Mouse (Mus musculus) mesoderm, embryonic 11.5 days (tissue): ENCODE data around the gene Irf7.

Experiments used
- DNase-seq: peaks from one replicate; pipeline ENCODE4 v3.0.0-alpha.2; 2012; ENCODE audit warnings: low read depth, low spot score

The Irf7 gene

DNA sequence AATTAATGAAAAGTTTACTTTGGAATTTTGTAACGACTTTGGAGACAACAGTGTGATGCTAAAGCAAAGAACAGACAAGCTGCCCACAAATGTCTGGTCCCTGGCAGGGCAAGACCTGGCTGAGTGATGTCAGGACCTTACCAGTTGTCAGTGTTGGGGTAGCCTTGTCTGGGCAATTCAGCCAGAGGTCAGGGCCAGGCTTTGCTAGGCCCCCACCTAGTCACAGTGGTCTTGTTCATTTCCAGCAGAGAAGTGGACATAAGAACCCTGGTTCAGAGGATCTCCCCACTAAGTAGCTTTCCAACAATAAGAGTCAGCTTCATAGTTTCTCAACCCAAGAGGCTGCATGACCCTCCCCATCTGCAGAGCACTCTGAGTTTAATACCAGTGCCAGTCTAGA is 45.9 kb downstream of the Irf7 start:
- no peak for DNase-seq

DNA sequence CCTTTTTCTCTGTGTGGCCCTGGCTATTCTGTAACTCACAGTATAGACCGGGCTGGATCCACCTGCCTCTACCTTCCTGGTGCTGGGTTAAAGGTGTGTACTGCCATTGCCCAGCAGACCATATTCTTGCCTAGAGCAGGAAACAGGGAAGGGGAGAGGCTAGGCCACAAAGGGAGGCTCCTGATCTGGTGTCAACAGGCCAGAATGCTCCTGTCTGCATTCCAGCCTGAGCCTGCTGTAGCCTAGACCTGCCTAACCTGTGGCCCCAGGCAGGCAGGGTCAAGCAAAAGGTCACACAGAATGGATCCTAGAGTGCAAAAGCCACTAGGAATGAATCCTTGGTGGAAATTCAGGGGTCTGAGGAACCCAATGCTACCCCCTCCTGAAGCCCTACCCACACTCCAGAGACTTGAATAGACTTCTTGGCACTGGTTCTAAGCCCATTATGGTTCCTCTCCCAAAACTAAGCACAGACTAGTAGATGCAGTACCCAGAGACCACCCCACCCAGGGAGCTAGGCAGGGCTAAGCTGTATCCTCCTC is 46.7 kb downstream of the Irf7 start:
- DNase-seq = no peak

DNA sequence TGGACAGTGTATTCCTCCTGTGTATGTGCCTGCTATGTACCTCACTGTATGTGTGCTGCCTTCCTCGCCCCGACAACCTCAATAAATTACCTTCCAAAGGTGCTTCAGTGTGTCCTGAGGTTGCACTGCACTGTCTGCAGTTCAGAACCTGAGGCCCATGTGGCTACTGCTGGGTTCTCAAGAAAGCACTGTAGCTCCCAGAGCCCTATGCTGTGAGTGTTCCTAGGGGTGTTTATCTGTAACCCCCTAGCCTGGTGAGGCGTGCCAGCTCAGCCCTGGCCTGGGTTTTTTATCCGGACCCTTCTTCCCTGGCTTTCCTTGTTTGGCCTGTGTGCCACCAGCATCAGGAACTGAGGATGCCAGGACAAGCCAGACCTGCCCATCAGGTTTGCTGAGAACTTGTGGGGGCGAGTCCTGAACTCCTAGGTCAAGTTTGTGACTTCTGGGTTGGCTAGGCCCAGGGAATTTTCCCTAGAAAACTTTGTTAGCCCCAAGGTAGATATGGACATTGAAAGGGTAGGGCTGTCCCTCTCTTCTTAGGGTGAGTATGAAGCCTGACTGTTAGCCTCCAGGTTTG is 47.6 kb downstream of the Irf7 start:
- DNase-seq = no peak

DNA sequence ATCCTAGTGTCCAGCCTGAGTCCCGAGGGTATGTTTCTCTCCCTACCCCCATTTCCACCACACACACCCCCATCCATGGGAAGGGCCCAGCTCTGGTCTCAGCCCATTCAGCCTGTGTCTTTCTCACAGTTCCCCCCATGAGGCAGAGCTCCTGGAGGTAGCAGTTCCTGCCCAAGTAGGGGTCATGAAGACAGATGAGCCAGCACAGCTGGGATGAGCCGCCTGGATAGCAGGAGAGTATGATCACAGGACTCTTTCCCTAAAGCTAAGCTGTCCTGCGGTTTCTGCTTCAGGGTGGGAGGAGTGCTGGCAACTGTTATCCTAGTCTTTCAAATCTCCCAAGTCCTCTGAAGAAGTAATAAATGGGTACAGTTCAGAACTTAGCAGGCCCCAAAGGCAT is 48.1 kb downstream of the Irf7 start:
- DNase-seq = no peak

DNA sequence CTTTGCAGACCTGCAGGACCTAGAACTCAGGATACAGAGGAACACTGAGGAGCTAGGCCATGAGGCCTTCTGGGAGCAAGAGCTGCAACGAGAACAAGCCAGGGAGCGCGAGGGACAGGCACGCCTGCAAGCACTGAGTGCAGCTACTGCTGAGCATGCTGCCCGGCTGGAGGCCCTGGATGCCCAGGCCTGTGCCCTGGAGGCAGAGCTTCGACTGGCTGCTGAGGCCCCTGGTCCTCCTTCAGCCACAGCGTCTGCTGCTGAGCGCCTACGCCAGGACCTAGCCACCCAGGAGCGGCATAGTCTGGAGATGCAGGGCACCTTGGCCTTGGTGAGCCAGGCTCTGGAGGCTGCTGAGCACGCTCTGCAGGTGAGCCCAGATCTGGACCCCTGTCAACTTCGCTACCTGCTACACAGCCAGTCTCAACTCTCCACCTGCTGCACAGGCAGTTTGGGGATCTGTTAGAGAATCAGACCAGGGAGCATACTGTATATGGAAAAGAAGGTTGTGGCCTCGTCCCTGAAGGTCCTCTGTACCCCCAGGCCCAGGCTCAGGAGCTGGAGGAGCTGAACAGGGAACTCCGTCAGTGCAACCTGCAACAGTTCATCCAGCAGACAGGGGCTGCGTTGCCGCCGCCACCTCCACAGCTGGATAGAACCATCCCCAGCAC is 48.8 kb downstream of the Irf7 start:
- DNase-seq = no peak

DNA sequence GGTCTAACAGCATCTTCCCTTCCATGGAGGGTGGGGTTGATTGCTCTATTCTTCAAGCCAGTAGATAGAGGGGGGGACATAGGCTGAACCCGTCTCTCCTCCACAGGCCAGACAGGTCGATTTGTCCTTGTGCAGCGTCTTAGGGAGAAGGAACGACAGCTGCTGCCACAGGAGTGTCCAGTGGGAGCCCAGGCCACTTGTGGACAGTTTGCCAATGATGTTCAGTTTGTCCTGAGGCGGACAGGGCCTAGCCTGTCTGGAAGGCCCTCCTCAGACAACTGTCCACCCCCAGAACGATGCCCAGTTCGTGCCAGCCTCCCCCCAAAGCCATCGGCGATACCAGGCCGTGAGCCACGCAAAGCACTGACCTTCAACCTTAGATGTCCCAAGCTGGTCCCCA is 49.4 kb downstream of the Irf7 start:
- no peak for DNase-seq

DNA sequence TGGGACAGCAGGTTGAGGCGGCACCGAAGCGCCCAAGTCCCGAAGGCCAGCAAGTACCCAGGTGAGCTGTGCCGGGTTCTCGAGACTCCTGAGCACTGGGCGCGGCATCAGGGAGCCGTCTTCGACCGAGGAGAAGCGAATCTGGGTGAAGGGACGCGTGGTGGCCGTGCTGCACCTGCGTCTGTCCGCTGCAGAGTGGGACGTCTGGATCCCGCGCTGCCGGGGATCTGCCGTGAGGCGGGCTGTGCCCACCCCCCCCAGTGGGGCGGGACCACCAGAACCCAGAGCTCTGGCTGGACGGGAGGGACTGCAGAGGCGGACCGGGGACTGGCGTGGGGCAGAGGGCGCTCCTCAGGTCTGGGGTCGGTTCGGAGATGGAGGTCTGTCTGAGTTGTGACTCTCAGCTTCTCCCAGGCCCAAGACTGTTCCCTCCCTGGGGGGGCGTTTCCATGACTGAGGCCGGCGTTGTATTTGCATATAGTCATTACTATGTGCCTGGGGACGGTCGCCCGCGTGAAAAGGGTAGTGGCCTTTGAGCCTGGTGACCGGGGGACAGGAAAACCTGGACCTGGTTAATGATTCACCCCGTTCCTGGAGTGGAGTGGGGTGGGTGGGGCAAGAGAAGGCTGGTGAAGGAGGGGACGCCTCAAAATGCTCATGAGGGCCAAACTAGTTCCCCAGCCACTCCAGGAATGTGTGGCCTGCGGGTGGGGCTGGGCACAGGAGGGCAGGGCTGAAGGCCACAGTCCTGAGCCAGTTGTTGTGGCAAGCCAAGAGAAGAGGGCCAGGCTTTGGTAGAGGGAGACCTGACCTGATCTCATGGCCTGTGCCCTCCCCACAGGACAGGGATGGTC is 50.2 kb downstream of the Irf7 start:
- peak; percentile 72 for DNase-seq

DNA sequence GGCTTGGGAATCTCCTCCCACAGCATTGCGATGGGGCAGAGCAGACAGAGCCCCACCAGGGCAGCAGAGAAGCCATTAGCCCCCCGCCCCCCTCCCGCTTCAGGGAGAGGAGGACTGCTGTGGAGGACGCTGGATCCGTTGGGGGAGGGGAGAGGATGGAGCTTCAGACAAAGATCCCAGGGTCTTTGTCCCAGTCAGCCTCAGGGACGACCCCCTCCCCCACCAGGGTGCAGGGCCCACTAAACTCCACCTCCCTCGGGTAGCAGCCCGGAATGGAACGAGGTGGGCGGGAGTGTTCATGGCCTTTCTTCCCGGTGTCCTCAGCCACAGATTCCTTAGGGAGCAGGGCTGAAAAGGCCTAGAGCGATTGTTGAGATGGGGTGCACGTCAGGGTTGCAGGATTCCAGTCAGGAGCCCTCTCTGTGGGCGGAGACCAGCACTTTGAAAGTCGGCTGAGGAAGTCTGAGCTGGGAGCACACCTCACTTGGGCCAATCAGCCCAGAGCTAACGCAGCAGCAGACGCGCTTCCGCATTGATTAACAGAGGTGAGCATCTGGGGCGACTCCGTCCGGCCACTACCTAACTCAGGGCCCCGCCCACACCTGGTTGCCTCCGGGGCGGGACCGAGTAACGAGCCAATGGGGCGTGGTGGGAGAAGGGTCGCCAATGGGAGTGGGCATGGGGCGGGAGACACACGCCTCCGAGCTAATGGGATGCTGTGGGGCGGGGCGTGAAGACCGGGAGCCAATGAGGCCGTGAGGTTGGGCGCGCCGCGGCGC is 51.0 kb downstream of the Irf7 start, which contains the start of gene Rassf7:
TSS of gene Rassf7 (plus strand) at position 760 of the 779 bp plus-strand sequence.
- peak; percentile 96 for DNase-seq

- no peak for DNase-seq
Measured at GRCm38 (mm10) chr7:141214310-141214709, 52.0 kb downstream of the Irf7 start.

- DNase-seq = no peak
Measured at GRCm38 (mm10) chr7:141213605-141214235, 52.6 kb downstream of the Irf7 start, which contains the start of gene Lmntd2. Gene Lmntd2 (minus strand): TSS chr7:141214080.

GRCm38 (mm10) chr7:141213133-141213532 is 53.1 kb downstream of the Irf7 start:
- no peak for DNase-seq
